Mouse (Mus musculus) layer of hippocampus, adult 8-10 months (tissue): ENCODE measurements at regions not wholly inside any gene's neighbourhood (a gene's known extent, or its start where the extent isn't known, plus 50 kb on each side); places are given as distances from the start of the nearest gene placed in this dataset.

ENCODE experiments used
- DNase-seq, 2 experiments: peaks; one replicate each; pipeline ENCODE4 v3.0.0; 2022; ENCODE audit warnings: low spot score in 2 of 2

- DNase-seq, result no peak
Observed at GRCm38 (mm10) chr17:88116321-88116720, 51.2 kb upstream of the Fbxo11 start.

GRCm38 (mm10) chr17:88118714-88119113 lies 53.6 kb upstream of the Fbxo11 start:
- DNase-seq, result no peak

- no peak for DNase-seq
Observed at GRCm38 (mm10) chr17:88123711-88124110, 58.6 kb upstream of the Fbxo11 start.

GRCm38 (mm10) chr17:88127126-88127525 lies 62.0 kb upstream of the Fbxo11 start:
- no peak for DNase-seq

- no peak for DNase-seq
Observed at GRCm38 (mm10) chr17:88131297-88131696, 66.2 kb upstream of the Fbxo11 start.

GRCm38 (mm10) chr17:88131980-88132379 lies 66.9 kb upstream of the Fbxo11 start:
- DNase-seq, result no peak

- DNase-seq, result no peak
Observed at GRCm38 (mm10) chr17:88132601-88133346, 67.7 kb upstream of the Fbxo11 start.

- no peak for DNase-seq
Observed at GRCm38 (mm10) chr17:88134546-88134945, 69.5 kb upstream of the Fbxo11 start.

GRCm38 (mm10) chr17:88141538-88141937 lies 76.4 kb upstream of the Fbxo11 start:
- no peak for DNase-seq

- DNase-seq, result no peak
Observed at GRCm38 (mm10) chr17:88142003-88142402, 76.9 kb upstream of the Fbxo11 start.

GRCm38 (mm10) chr17:88142809-88143208 lies 77.7 kb upstream of the Fbxo11 start:
- no peak for DNase-seq

GRCm38 (mm10) chr17:88143378-88143943 lies 78.4 kb upstream of the Fbxo11 start:
- DNase-seq, result no peak

- DNase-seq, result no peak
Observed at GRCm38 (mm10) chr17:88158550-88158949, 93.5 kb upstream of the Fbxo11 start.

GRCm38 (mm10) chr17:88159212-88159668 lies 94.1 kb upstream of the Fbxo11 start:
- DNase-seq, result no peak

GRCm38 (mm10) chr17:88159851-88160676 lies 95.0 kb upstream of the Fbxo11 start:
- DNase-seq, result no peak

GRCm38 (mm10) chr17:88160677-88161001 lies 95.5 kb upstream of the Fbxo11 start:
- no peak for DNase-seq

- DNase-seq, result no peak
Observed at GRCm38 (mm10) chr17:88161766-88162165, 96.7 kb upstream of the Fbxo11 start.

GRCm38 (mm10) chr17:88164805-88165204 lies 99.7 kb upstream of the Fbxo11 start:
- no peak for DNase-seq

- no peak for DNase-seq
Observed at GRCm38 (mm10) chr17:88165811-88166210, 100.7 kb upstream of the Fbxo11 start.

GRCm38 (mm10) chr17:88168262-88169096 lies 103.4 kb upstream of the Fbxo11 start:
- no peak for DNase-seq

GRCm38 (mm10) chr17:88171606-88172005 lies 106.5 kb upstream of the Fbxo11 start:
- DNase-seq, result no peak
